Mouse (Mus musculus): ENCODE measurements around the gene Twnk.
A peak's percentile ranks its signal among the peaks of the same experiment; 100 is the strongest.
"Not testable (repeated sequence)": the region's sequence is repeated elsewhere in the genome, so short reads cannot be mapped to it uniquely, and the experiment has no call there.

The Twnk gene

GRCm38 (mm10) chr19:45025937-45026568, 20.6 kb downstream of the Twnk start:
- DNase-seq, result no peak

GRCm38 (mm10) chr19:45026958-45027670, 21.7 kb downstream of the Twnk start:
- DNase-seq, result no peak

GRCm38 (mm10) chr19:45027848-45028247, 22.4 kb downstream of the Twnk start:
- no peak for DNase-seq

- DNase-seq, result no peak
These were observed 23.3 kb downstream of the Twnk start for GRCm38 (mm10) chr19:45028746-45029145.

GRCm38 (mm10) chr19:45029571-45029970, 24.1 kb downstream of the Twnk start:
- DNase-seq, result no peak

GRCm38 (mm10) chr19:45030111-45030510, 24.6 kb downstream of the Twnk start:
- peak; percentile 59 to 68 for DNase-seq

GRCm38 (mm10) chr19:45030746-45031693, 25.6 kb downstream of the Twnk start:
- DNase-seq, result peak; percentile 77 to 86

GRCm38 (mm10) chr19:45031780-45032179, 26.3 kb downstream of the Twnk start:
- DNase-seq, result peak; percentile 79 to 81

- DNase-seq, result no peak
These were observed 27.3 kb downstream of the Twnk start for GRCm38 (mm10) chr19:45032570-45033332.

GRCm38 (mm10) chr19:45036867-45037266, 31.4 kb downstream of the Twnk start:
- peak; percentile 63 to 70 for DNase-seq

GRCm38 (mm10) chr19:45038198-45038597, 32.7 kb downstream of the Twnk start:
- not testable (repeated sequence) for DNase-seq

- no peak for DNase-seq
These were observed 34.8 kb downstream of the Twnk start for GRCm38 (mm10) chr19:45040214-45040613.

GRCm38 (mm10) chr19:45044389-45044927, 39.0 kb downstream of the Twnk start:
- no peak for DNase-seq

GRCm38 (mm10) chr19:45045236-45045635, 39.8 kb downstream of the Twnk start:
- DNase-seq, result no peak

GRCm38 (mm10) chr19:45045651-45046050, 40.2 kb downstream of the Twnk start, which contains the start of gene Pdzd7:
Pdzd7 (minus strand) TSS chr19:45045717.
- DNase-seq, result no peak

- peak; percentile 95 to 96 for DNase-seq
These were observed 41.3 kb downstream of the Twnk start for GRCm38 (mm10) chr19:45046523-45047321.

GRCm38 (mm10) chr19:45047417-45047934, 42.0 kb downstream of the Twnk start, which contains the start of gene Sfxn3:
Sfxn3 (plus strand) TSS chr19:45047503.
- peak; percentile 95 to 97 for DNase-seq

GRCm38 (mm10) chr19:45047935-45048643, 42.6 kb downstream of the Twnk start:
- peak; percentile 87 to 91 for DNase-seq

GRCm38 (mm10) chr19:45048644-45049365, 43.3 kb downstream of the Twnk start:
- no peak for DNase-seq
